Mouse (Mus musculus): ENCODE results near the gene Rps15.
A peak's percentile ranks its signal among the peaks of the same experiment; 100 is the strongest.

Rps15 gene

GRCm38 (mm10) chr10:80260642-80261584 is 31.3 kb upstream of the Rps15 start, which contains the start of the genes Gamt and Dazap1:
Gene Gamt, minus strand, starts transcription at chr10:80261012.
Gene Dazap1, plus strand, starts transcription at chr10:80261486.
- ATAC-seq (ENCODE audit: low TSS enrichment), result peak; percentile 38

- ATAC-seq (ENCODE audit: low TSS enrichment), result peak; percentile 34
Observed at GRCm38 (mm10) chr10:80261585-80261968, 30.7 kb upstream of the Rps15 start.

- ATAC-seq (ENCODE audit: low TSS enrichment), result no peak
Observed at GRCm38 (mm10) chr10:80262169-80262568, 30.1 kb upstream of the Rps15 start.

- ATAC-seq (ENCODE audit: low TSS enrichment), result no peak
Observed at GRCm38 (mm10) chr10:80262776-80263365, 29.4 kb upstream of the Rps15 start.

GRCm38 (mm10) chr10:80264341-80265148 is 27.7 kb upstream of the Rps15 start:
- peak; percentile 60 for ATAC-seq (ENCODE audit: low TSS enrichment)

- no peak for ATAC-seq (ENCODE audit: low TSS enrichment)
Observed at GRCm38 (mm10) chr10:80265149-80265486, 27.1 kb upstream of the Rps15 start.

- ATAC-seq (ENCODE audit: low TSS enrichment), result no peak
Observed at GRCm38 (mm10) chr10:80270099-80270498, 22.2 kb upstream of the Rps15 start.

GRCm38 (mm10) chr10:80270734-80271181 is 21.5 kb upstream of the Rps15 start:
- ATAC-seq (ENCODE audit: low TSS enrichment), result no peak

GRCm38 (mm10) chr10:80271186-80271843 is 20.9 kb upstream of the Rps15 start:
- ATAC-seq (ENCODE audit: low TSS enrichment), result no peak

GRCm38 (mm10) chr10:80271870-80272585 is 20.2 kb upstream of the Rps15 start:
- ATAC-seq (ENCODE audit: low TSS enrichment), result no peak

- ATAC-seq (ENCODE audit: low TSS enrichment), result no peak
Observed at GRCm38 (mm10) chr10:80273847-80274246, 18.4 kb upstream of the Rps15 start.

GRCm38 (mm10) chr10:80276238-80276637 is 16.0 kb upstream of the Rps15 start:
- ATAC-seq (ENCODE audit: low TSS enrichment), result no peak

GRCm38 (mm10) chr10:80278390-80278789 is 13.9 kb upstream of the Rps15 start:
- ATAC-seq (ENCODE audit: low TSS enrichment), result no peak

- no peak for ATAC-seq (ENCODE audit: low TSS enrichment)
Observed at GRCm38 (mm10) chr10:80279273-80279672, 13.0 kb upstream of the Rps15 start.

GRCm38 (mm10) chr10:80281304-80281703 is 10.9 kb upstream of the Rps15 start:
- no peak for ATAC-seq (ENCODE audit: low TSS enrichment)

- ATAC-seq (ENCODE audit: low TSS enrichment), result peak; percentile 32
Observed at GRCm38 (mm10) chr10:80281921-80282371, 10.3 kb upstream of the Rps15 start.

- no peak for ATAC-seq (ENCODE audit: low TSS enrichment)
Observed at GRCm38 (mm10) chr10:80282481-80283441, 9.5 kb upstream of the Rps15 start.

GRCm38 (mm10) chr10:80285222-80286070 is 6.8 kb upstream of the Rps15 start:
- no peak for ATAC-seq (ENCODE audit: low TSS enrichment)

- no peak for ATAC-seq (ENCODE audit: low TSS enrichment)
Observed at GRCm38 (mm10) chr10:80288097-80288496, 4.2 kb upstream of the Rps15 start.

Measured in frontal cortex, adult (tissue).